Mouse (Mus musculus) midbrain, embryonic 15.5 days (tissue): ENCODE data around the gene Kcnc4. TPM values are rescaled to one million over a fixed set of nuclear protein-coding genes. Genes with fewer than 3 reads are reported as not detected.

Experiments used
- ATAC-seq: fragments of 200-750 bp; cut with Nextera tagmentation; replicated peaks from 2 replicates; pipeline ENCODE4 v1.8.0; 2017; ENCODE audit warnings: moderate TSS enrichment
- H3K27ac ChIP-seq: fragments of 300-500 bp; sonication (generic); 2 replicates; pipeline ENCODE4 v1.5.1; 2015; ENCODE audit warnings: mild to moderate bottlenecking, inconsistent platforms
- H3K27me3 ChIP-seq: fragments of 300-500 bp; sonication (generic); replicated peaks from 2 replicates; pipeline ENCODE4 v1.6.1; 2015; ENCODE audit warnings: inconsistent platforms
- H3K36me3 ChIP-seq: fragments of 300-500 bp; sonication (generic); replicated peaks from 2 replicates; pipeline ENCODE4 v1.6.1; 2015; ENCODE audit warnings: inconsistent platforms
- H3K4me1 ChIP-seq: fragments of 300-500 bp; sonication (generic); 2 replicates; pipeline ENCODE4 v1.6.1; 2015; ENCODE audit warnings: inconsistent platforms
- H3K4me2 ChIP-seq: fragments of 300-500 bp; sonication (generic); 2 replicates; pipeline ENCODE4 v1.6.1; 2015; ENCODE audit warnings: inconsistent platforms, mild to moderate bottlenecking, moderate library complexity
- H3K4me3 ChIP-seq: fragments of 300-500 bp; sonication (generic); 2 replicates; pipeline ENCODE4 v1.5.1; 2015; ENCODE audit warnings: mild to moderate bottlenecking, inconsistent platforms
- H3K9ac ChIP-seq: fragments of 300-500 bp; sonication (generic); 2 replicates; pipeline ENCODE4 v1.6.1; 2015; ENCODE audit warnings: mild to moderate bottlenecking, inconsistent platforms
- H3K9me3 ChIP-seq: fragments of 300-500 bp; sonication (generic); 2 replicates; pipeline ENCODE4 v1.6.1; 2016; ENCODE audit warnings: inconsistent platforms
- WGBS: fragments of 180-500 bp; shearing (Covaris S2); methylation state at CpG from one replicate; pipeline ENCODE4 v1.1.7; 2015; ENCODE audit warnings: mixed read lengths; 5-methylcytosine and 5-hydroxymethylcytosine counted together
- polyA plus RNA-seq: library from polyadenylated mRNA; unstranded; fragments of >200 nt; fragmentation: Nextera tagmentation; extraction: Ambion mirVana; gene quantifications from 2 replicates; pipeline ENCODE4 v1.2.1, GENCODE M21; 2015

The Kcnc4 gene
- polyA plus RNA-seq, 1 experiment from 2014 or later: 9.1 TPM

DNA sequence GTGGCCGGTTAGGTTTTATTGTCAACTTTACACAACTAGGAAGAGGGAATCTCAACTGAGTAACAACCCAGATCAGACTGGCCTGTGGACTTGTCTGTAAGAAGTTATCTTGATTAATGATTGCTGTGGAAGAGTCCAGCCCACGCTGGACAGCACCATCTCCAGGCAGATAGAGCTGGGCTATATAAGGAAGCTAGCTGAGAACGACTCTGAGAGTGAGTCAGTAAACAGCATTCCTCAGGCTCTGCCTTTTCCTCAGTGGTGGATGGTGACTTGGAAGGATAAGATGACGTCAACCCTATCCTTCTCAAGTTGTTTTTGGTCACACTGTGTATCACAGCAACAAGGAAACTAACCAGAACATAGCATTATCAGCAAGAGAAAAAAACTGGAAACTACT is 29.3 kb upstream of the Kcnc4 start:
- H3K9ac ChIP-seq: no peak overlapping the region
- peaks cover 6% of the 10 kb centered on the region; the same call in 1 of the 2 replicates for H3K4me1 ChIP-seq
- H3K4me3 ChIP-seq: no peak overlapping the region
- 0 out of 2 replicates have a peak, but pooled peaks cover 4% of the 10 kb centered on the region for H3K36me3 ChIP-seq
- WGBS: 69% methylated on average over 4 of the region's 4 CpGs
- H3K27ac ChIP-seq: no peak overlapping the region
- no peak for ATAC-seq
- no peaks in the 10 kb centered on the region for H3K9me3 ChIP-seq
- H3K4me2 ChIP-seq: no peak overlapping the region
- H3K27me3 ChIP-seq: no peaks in the 10 kb centered on the region

DNA sequence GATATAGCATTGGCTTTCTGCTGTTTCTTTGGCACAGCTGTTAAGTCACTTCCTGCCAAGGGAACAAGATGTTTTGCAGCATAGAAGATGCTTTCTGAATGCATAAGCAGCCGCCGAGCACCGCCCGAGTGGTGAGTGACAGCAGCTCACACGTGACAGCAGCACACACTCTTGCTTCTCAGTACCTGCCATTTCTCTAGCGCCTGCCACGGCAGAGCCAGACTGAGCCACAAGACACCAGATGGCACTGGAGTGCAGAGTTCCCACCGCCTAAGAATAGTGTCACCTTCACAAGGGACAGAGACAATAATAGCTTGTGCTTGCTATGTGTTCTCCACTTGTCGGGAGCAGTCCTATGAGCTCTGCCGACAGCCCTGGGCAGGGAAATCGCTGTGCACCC is 23.9 kb upstream of the Kcnc4 start:
- H3K9ac ChIP-seq: no peak overlapping the region
- H3K4me1 ChIP-seq: peaks cover 8% of the 10 kb centered on the region
- no peaks in the 10 kb centered on the region for H3K27me3 ChIP-seq
- peak overlapping the region; percentile 48 for H3K27ac ChIP-seq
- H3K36me3 ChIP-seq: no peaks in the 10 kb centered on the region
- ATAC-seq: peak; percentile 97
- 26% methylated on average over 11 of the region's 11 CpGs for WGBS
- no peak overlapping the region for H3K4me2 ChIP-seq
- no peaks in the 10 kb centered on the region for H3K9me3 ChIP-seq
- no peak overlapping the region for H3K4me3 ChIP-seq

DNA sequence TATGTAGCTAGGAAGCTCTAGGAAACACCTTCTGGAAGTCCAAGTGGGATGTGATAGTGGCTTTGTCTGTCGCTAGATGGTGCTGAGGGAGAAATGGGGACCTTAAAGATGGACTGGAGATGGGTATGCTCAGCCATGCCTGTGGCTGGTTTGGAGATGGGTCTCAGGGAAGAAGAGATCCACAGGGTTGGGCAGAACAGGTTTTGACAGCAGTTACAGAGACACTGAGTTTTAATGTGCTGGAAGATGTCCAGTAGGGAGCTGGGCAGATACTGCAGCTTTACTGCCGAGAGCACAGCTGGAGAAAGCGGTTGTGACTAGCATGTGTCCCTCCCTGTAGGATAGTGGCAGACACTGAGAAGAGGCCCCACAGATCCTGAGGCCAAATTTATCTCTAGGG is 21.3 kb upstream of the Kcnc4 start:
- no peaks in the 10 kb centered on the region for H3K36me3 ChIP-seq
- H3K4me3 ChIP-seq: no peak overlapping the region
- no peaks in the 10 kb centered on the region for H3K27me3 ChIP-seq
- no peak for ATAC-seq
- no peak overlapping the region for H3K9ac ChIP-seq
- H3K9me3 ChIP-seq: no peaks in the 10 kb centered on the region
- no peak overlapping the region for H3K4me2 ChIP-seq
- no peak overlapping the region for H3K27ac ChIP-seq
- WGBS: 67% methylated on average over 3 of the region's 3 CpGs
- H3K4me1 ChIP-seq: peaks cover 8% of the 10 kb centered on the region

DNA sequence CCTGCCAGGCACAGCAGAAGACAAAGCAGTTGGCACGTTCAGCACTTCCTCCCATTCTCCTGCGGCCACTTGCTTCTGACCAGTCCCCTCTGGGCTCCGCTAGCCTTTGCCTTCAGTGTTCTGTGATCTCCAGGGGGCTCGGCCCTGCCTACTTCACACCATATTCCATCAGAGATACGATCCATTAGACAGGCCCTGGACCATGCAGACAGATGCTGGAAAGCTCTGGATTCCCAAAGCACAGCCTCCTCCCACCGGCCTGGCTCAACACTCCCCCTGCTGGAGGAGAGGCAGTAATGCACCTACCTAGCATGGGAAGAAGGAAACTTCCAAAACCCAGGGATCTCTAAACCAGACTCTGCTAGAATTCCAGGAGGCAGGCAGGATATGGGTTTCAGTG is 12.8 kb upstream of the Kcnc4 start:
- peak overlapping the region; percentile 42; the same call in 1 of the 2 replicates for H3K27ac ChIP-seq
- no peak overlapping the region for H3K4me3 ChIP-seq
- no peaks in the 10 kb centered on the region for H3K36me3 ChIP-seq
- H3K9ac ChIP-seq: no peak overlapping the region
- peak overlapping the region; percentile 15; the same call in 1 of the 2 replicates for H3K4me2 ChIP-seq
- peaks cover 4% of the 10 kb centered on the region; the same call in 1 of the 2 replicates for H3K4me1 ChIP-seq
- H3K27me3 ChIP-seq: no peaks in the 10 kb centered on the region
- H3K9me3 ChIP-seq: no peaks in the 10 kb centered on the region
- peak; percentile 80 for ATAC-seq
- WGBS: 34% methylated on average over 6 of the region's 6 CpGs

DNA sequence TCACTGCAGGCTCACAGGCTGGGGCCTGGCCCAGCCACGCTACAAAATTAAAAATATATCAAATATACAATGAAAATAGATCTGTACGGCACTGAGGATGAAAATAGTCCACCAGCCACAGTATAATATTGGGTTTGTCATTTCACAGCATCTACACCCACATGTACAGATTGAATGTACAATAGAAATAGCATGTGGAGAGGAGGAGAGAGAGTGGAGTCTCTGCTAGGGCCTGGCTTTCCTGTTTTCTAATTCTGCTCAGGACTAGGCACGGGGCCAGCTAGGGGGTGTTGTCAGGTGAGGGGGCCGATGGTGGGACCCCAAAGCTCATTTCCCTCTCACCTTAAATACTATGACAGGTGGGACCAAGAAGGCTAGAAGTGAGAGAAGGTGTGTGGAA is 9.7 kb upstream of the Kcnc4 start:
- Histone ChIP-seq H3K36me3 (no peaks in the 10 kb centered on the region), H3K4me2 (no peak overlapping the region), H3K4me1 (peaks cover 4% of the 10 kb centered on the region; the same call in 1 of the 2 replicates), H3K9me3 (no peaks in the 10 kb centered on the region), H3K4me3 (no peak overlapping the region), H3K27ac (no peak overlapping the region), H3K27me3 (peaks cover 10% of the 10 kb centered on the region; the same call in 1 of the 2 replicates), H3K9ac (no peak overlapping the region)
- 79% methylated on average over 4 of the region's 4 CpGs for WGBS
- ATAC-seq: no peak

DNA sequence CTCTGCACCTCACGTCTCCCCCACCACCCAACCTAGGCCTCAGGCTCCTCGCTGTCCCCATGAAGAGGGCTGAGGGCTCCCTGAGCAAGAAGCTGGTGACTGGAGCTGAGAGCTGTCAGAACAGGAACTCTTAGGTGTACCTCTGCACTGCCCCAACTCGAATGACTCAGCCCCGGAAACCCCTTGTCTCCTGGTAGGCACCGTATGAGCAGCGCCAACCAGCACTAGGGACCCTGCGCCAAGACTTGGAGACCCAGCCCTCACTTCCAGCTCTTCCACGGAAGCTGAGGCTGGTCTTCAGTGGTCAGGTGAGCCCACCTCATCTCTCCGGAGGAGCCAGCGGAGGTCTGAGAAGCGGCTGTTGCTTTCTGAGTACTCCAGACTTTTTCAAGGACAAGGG is 8.8 kb upstream of the Kcnc4 start:
- Histone ChIP-seq H3K4me2 (no peak overlapping the region), H3K27ac (no peak overlapping the region), H3K27me3 (peaks cover 10% of the 10 kb centered on the region; the same call in 1 of the 2 replicates), H3K4me1 (peaks cover 4% of the 10 kb centered on the region; the same call in 1 of the 2 replicates), H3K9ac (no peak overlapping the region), H3K4me3 (no peak overlapping the region), H3K9me3 (no peaks in the 10 kb centered on the region), H3K36me3 (no peaks in the 10 kb centered on the region)
- 85% methylated on average over 11 of the region's 11 CpGs for WGBS
- ATAC-seq: no peak

DNA sequence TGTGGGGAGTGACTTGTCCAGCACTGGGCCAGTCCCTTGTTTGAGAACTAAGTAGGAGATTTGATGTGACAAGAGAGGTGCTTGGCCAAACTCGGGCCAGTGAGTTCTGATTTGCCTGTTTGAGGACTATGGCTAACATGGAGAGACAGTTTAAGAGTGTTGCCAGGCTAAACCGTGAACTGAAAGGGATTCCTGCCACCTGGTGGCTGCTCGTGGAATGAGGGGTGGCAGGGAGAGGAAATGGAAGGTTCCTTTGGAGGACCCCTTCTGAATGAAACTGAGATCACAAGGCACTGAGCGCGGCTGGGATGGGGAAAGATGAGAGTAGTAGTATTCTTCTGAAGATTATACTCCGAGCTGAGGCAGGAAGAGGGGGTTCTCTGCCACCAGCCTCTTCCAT is 7.2 kb upstream of the Kcnc4 start:
- Histone ChIP-seq H3K9ac (no peak overlapping the region), H3K36me3 (no peaks in the 10 kb centered on the region), H3K4me1 (no peaks in the 10 kb centered on the region), H3K4me3 (no peak overlapping the region), H3K9me3 (no peaks in the 10 kb centered on the region), H3K27me3 (peaks cover 19% of the 10 kb centered on the region), H3K27ac (no peak overlapping the region), H3K4me2 (no peak overlapping the region)
- ATAC-seq: peak; percentile 57
- WGBS: 5% methylated on average over 6 of the region's 6 CpGs

DNA sequence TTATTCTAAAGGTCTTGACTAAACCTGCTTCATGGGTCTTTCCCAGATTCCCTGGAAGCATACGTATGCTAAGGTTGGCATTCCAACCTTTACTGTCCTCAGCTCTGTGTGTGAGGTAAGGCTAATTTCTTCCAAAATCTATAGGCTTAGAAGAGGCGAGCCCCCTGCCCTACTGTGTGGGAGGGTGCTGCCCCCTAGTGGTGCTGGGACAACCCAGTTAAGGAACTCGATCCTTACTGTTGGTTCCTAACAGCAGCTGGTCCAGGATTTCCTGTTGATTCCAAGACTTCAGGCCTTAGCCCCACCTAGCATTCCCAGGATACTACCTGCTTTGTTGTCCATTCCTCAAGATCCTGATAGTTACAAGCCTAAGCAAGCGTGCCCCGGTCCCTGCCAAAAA is 2.8 kb upstream of the Kcnc4 start:
- no peaks in the 10 kb centered on the region for H3K9me3 ChIP-seq
- no peaks in the 10 kb centered on the region for H3K36me3 ChIP-seq
- ATAC-seq: no peak
- no peak overlapping the region for H3K9ac ChIP-seq
- no peak overlapping the region for H3K27ac ChIP-seq
- no peak overlapping the region for H3K4me3 ChIP-seq
- H3K4me2 ChIP-seq: no peak overlapping the region
- 18% methylated on average over 5 of the region's 5 CpGs for WGBS
- H3K27me3 ChIP-seq: peaks cover 57% of the 10 kb centered on the region
- peaks cover 28% of the 10 kb centered on the region for H3K4me1 ChIP-seq

DNA sequence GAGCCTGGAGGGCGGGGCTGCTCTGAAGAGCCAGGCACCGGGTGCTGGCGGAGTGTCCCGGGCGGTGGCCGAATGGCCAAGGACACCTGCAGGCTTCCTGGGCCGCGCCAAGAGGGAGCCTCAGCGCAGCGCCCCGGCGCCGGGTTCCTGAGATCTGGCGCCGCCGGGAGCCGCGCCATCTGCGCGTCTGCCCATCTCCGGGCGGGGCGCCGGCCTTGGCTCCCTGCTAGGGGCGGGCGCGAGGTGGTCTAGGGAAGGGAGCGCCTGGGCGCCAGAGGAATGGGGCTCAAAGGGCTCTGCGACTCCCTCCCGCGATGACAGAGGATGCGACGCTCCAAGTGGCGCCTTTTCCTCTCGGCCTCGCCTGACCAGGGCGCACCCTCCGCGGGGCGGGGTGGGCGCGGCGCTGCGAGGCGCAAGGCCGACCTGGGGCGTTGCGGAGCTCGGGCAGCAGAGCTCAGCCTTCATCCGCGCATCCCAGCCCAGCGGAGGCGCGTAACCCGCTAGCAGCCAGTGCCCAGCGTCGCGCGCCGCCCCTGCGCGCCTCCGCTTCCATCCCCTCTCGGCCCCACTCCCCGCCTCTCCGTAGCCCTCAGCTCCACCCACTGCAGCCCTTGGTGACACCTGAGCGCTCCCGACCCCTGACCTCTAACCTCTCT is 550 bp upstream of the Kcnc4 start:
- Histone ChIP-seq H3K27me3 (peaks cover 68% of the 10 kb centered on the region), H3K4me2 (peak overlapping the region; percentile 95), H3K4me1 (peaks cover 32% of the 10 kb centered on the region), H3K27ac (peak overlapping the region; percentile 53; the same call in 1 of the 2 replicates), H3K4me3 (peak overlapping the region; percentile 60), H3K9me3 (no peaks in the 10 kb centered on the region), H3K36me3 (no peaks in the 10 kb centered on the region), H3K9ac (peak overlapping the region; percentile 67)
- WGBS: under 1% methylated on average over 68 of the region's 69 CpGs
- peak; percentile 64 for ATAC-seq

DNA sequence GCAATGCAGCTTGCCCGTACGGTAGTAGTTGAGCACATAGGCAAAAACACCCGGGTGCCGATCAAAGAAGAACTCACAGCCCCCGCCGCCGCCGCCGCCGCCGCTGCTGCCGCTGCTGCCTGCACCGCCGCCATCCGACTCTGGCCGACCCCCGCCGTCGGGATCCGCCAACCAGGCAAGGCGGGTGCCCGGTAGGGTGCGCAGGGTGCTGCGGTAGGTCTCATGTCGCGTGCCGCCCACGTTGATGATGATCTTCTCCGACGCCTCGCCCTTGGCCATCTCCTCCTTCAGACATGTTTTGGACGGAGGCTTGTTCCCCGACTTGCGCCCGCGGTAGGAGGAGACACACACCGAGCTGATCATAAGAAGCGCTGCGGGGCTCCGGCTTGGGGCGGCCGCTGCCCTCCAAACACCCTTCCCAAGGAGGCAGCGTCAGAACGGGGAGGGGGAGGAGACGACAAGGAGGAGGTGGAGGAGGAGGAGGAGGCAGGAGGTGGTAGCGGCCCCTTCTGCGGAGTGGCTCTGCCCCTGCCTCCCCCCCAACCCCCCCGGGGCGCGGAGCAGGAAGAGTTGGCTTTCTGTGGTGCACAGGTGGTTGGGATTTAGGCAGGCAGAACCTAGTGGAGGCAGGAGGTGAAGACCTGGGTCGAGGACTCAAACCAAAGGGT is 690 bp downstream of the Kcnc4 start:
- Histone ChIP-seq H3K4me3 (peak overlapping the region; percentile 60), H3K4me1 (peaks cover 32% of the 10 kb centered on the region), H3K27ac (no peak overlapping the region), H3K9ac (peak overlapping the region; percentile 67), H3K4me2 (peak overlapping the region; percentile 95), H3K27me3 (peaks cover 64% of the 10 kb centered on the region), H3K9me3 (no peaks in the 10 kb centered on the region), H3K36me3 (no peaks in the 10 kb centered on the region)
- under 1% methylated on average over 51 of the region's 51 CpGs for WGBS
- peak; percentile 9 for ATAC-seq

DNA sequence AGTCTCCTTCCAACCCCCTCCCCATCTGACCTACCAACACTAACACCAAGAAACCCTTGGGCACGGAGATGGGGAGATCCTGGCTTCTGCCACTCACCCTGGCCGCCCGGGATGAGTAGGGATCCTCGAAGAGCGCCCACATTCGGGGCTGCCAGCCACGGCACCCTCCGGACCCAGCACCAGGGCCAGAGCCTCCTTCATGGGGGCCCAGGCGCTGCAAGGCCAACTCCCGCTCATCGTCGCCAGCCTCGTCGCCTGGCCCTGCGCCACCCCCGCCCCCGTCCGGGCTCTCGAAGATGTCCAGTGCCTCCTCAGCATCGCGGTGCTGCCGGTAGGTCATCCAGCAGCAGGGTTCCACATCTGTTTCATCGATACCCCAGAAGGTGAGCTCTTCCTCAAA is 1.2 kb downstream of the Kcnc4 start:
- Histone ChIP-seq H3K9me3 (no peaks in the 10 kb centered on the region), H3K4me1 (peaks cover 32% of the 10 kb centered on the region), H3K36me3 (no peaks in the 10 kb centered on the region), H3K9ac (peak overlapping the region; percentile 67), H3K4me2 (peak overlapping the region; percentile 95), H3K4me3 (peak overlapping the region; percentile 60), H3K27ac (no peak overlapping the region), H3K27me3 (peaks cover 64% of the 10 kb centered on the region)
- WGBS: 6% methylated on average over 23 of the region's 23 CpGs
- no peak for ATAC-seq

DNA sequence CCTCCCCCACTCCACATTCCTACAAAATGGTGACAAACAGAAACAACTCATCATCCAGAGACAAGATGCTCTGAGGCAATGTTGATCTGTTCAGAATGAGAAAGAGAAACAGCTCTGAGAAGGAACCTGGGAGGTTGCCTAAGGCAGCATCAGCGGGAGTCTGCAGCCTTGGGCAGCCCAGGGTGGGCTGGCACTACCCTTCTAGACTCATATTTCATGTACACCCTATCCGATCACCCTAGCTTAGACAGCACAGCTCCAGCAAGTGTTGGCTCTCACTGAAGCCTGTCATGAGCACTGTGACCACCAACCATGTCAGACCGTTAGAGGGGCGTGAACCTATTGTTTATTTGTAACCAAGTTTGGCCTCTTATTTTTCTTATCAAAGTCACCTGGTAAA is 5.1 kb downstream of the Kcnc4 start:
- Histone ChIP-seq H3K4me1 (peaks cover 24% of the 10 kb centered on the region), H3K27ac (no peak overlapping the region), H3K27me3 (peaks cover 38% of the 10 kb centered on the region), H3K36me3 (no peaks in the 10 kb centered on the region), H3K9me3 (no peaks in the 10 kb centered on the region), H3K9ac (no peak overlapping the region), H3K4me3 (no peak overlapping the region), H3K4me2 (no peak overlapping the region)
- WGBS: 78% methylated on average over 4 of the region's 4 CpGs
- ATAC-seq: no peak

DNA sequence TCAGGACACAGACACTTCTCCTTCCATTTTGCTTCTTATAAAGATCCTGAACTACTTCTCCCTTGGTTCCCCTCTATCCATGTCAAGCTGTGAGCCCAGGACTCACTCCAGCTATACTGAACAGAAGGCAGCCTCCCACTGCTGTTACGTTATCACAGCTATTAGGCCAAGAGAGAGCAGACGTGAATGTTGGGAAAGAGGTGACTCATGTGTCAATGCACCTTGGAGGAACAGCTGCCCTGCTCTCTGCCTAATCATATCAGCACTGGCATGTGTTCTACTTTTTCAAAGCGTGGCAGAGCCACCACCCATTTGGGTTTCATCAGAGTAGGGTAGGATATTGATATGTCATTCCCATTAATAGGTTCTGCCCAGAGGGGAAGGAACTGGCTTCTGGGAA is 12.5 kb downstream of the Kcnc4 start:
- Histone ChIP-seq H3K27ac (no peak overlapping the region), H3K4me3 (no peak overlapping the region), H3K36me3 (no peaks in the 10 kb centered on the region), H3K4me2 (no peak overlapping the region), H3K9me3 (no peaks in the 10 kb centered on the region), H3K4me1 (no peaks in the 10 kb centered on the region), H3K27me3 (no peaks in the 10 kb centered on the region; the same call in 1 of the 2 replicates), H3K9ac (no peak overlapping the region)
- ATAC-seq: no peak
- 84% methylated on average over 3 of the region's 3 CpGs for WGBS
